Mouse (Mus musculus) cerebellum, adult 11-12 months (tissue): ENCODE data around the gene Clca4b.
"Not testable (repeated sequence)": the region's sequence is repeated elsewhere in the genome, so short reads cannot be mapped to it uniquely, and the experiment has no call there.

Source experiments
- DNase-seq: peaks from one replicate; pipeline ENCODE4 v3.0.0; 2022

The Clca4b gene

DNA sequence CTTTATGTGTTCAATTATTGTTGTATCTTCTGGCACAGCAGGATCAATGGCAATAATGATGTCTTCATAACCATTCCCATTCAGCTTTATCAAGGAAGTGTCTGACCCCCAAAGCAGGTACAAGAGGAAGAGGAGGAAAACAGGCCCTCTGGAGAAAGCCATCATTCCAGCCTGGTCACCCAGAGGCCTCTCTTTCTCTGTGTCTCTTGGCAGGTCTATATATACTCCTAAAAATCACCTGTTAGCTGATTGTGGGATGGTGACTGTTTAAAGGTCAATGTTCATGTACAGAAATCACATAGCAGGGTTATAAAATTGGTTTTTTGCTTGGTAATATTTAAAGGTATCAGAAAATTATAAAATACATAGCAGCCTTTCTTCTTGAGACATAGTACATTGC, at the start of gene Clca4b:
TSS of gene Clca4b (minus strand) at position 195 of the 400 bp plus-strand sequence.
- DNase-seq: no peak

DNA sequence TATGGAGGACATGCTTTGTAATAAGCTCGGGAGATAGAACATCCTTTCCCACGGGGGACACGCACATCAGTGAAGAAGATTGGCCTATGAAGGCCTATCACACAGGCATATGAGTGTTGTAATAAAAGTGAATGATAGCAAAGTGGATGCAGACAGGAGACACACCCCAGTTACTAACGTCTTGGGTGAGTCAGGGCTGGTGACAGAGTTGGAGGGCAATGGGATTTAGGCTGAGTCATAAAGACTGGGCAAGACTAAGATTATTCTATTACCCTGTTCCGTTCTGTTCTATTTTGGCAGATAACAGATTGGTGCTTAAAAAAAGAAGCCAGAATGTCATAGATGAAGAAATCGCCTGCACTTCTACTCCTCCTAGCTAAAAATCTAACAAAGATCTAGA, 48.2 kb upstream of the Clca4b start:
- no peak for DNase-seq

DNA sequence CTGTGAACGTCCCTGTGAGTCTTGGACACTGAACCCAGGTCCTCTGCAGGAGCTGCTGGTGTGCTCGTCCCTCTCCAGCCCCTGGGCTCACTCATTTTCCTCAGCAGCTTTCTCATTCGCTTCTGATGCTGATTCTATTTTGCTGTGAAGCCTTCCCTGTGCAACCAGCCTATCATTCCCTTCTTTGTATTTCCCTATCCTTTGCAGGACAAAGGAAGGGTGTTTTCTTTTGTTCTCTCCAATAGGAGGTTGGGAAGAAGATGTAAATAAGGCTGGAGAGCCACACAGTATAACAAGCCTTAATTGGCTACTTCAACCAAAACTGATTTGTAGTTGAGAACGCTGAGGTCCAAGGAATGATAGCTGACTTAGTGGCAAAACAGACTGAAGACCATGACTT, 45.3 kb upstream of the Clca4b start:
- no peak for DNase-seq

- no peak for DNase-seq
These were observed 43.8 kb upstream of the Clca4b start for GRCm38 (mm10) chr3:144976091-144976490.

- no peak for DNase-seq
These were observed 42.6 kb upstream of the Clca4b start, which contains the start of gene Clca4a for GRCm38 (mm10) chr3:144974945-144975344. TSS of gene Clca4a (minus strand) at chr3:144975045.

- DNase-seq: no peak
These were observed 39.4 kb upstream of the Clca4b start for GRCm38 (mm10) chr3:144971553-144972270.

- no peak for DNase-seq
These were observed 37.4 kb upstream of the Clca4b start for GRCm38 (mm10) chr3:144969755-144970154.

- DNase-seq: no peak
These were observed 33.7 kb upstream of the Clca4b start for GRCm38 (mm10) chr3:144966074-144966473.

DNA sequence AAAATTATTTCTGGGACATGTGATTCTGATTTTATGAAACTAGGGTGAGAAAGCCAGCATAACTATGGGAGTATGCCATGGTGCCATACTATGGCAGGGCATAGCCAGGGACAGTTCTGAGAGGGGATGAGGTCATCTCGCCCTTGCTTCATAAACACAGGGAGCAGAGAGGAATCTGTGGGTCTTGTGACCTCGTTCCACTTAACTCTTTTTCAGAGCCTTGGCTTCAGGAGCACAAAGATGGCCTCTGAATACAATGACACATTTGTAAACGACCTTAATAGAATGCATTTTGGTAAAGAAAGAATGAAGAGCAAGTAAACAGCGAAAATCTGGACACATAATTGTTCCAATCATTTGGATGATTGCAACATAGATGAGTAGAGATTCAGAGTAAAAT, 18.5 kb upstream of the Clca4b start:
- no peak for DNase-seq

- DNase-seq: not testable (repeated sequence)
These were observed 15.0 kb upstream of the Clca4b start for GRCm38 (mm10) chr3:144947376-144947775.

DNA sequence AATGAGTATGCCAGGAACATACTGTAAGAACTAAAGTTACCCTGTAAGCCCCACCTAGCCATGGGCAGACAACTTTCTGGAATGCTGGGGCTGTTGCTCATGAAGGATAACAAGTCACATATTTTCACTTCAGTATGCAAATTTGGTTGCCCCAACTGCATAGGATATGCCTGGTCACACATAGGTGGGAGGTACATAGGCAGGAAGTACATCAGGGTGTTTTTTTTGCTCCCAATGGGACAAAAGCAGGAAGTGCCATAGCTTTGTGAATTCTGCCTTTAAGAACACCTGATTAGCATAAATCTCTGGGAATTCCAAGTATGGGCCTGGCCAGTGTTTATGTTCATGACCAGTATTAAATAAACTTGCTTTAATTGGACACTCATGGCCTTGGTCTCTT, 1.3 kb upstream of the Clca4b start:
- DNase-seq: not testable (repeated sequence)

DNA sequence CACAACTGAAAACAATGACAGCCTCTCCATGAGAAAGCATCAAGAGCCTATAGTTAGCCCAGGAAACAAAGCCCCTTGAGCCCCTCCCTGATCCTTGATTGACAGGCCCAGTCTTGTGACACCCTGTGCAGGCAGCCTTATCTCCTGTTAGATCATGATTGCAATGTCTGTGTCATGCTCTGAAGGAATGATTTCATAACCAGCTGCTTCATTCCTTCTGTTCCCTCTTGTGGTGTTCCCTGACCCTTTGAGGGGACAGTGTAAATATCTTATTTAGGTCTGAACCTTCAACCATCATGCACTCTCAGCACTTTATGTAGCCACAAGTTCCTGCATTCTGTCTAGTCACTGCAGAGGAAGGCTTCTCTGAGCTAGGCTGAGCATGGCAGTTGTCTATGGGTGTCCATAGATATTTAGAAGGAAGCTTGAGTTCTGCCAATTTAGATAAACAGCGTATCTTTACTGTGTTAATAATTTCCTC, 722 bp upstream of the Clca4b start:
- DNase-seq: no peak

- DNase-seq: no peak
These were observed 18.3 kb downstream of the Clca4b start for GRCm38 (mm10) chr3:144914014-144914413.

- DNase-seq: no peak
These were observed 35.2 kb downstream of the Clca4b start for GRCm38 (mm10) chr3:144897042-144897678.

- no peak for DNase-seq
These were observed 42.0 kb downstream of the Clca4b start for GRCm38 (mm10) chr3:144890246-144890758.

DNA sequence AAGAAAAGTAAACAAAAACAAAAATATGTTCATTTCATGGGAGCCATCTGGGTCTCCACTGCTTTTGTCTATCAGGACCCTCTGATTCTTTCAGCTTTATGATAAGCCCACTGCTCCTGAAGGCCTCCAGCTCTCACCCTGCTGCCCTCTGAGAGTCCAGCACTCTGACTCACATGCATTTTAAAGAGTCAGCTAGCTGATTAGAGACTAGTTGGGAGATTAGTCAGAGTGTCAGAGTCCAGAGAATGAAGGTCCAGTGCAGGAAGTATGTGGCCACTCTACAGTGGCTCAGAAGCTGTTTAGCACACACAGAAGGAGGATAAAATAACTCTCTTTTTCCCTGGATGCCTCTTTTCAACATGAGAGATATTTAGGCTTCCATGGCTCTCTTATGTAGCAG, 45.4 kb downstream of the Clca4b start:
- no peak for DNase-seq

- DNase-seq: not testable (repeated sequence)
These were observed 60.3 kb downstream of the Clca4b start for GRCm38 (mm10) chr3:144872012-144872411.
